Mouse (Mus musculus): ENCODE measurements around the gene Cbr2.
"Not testable (repeated sequence)": the region's sequence is repeated elsewhere in the genome, so short reads cannot be mapped to it uniquely, and the experiment has no call there.

Cbr2 gene

DNA sequence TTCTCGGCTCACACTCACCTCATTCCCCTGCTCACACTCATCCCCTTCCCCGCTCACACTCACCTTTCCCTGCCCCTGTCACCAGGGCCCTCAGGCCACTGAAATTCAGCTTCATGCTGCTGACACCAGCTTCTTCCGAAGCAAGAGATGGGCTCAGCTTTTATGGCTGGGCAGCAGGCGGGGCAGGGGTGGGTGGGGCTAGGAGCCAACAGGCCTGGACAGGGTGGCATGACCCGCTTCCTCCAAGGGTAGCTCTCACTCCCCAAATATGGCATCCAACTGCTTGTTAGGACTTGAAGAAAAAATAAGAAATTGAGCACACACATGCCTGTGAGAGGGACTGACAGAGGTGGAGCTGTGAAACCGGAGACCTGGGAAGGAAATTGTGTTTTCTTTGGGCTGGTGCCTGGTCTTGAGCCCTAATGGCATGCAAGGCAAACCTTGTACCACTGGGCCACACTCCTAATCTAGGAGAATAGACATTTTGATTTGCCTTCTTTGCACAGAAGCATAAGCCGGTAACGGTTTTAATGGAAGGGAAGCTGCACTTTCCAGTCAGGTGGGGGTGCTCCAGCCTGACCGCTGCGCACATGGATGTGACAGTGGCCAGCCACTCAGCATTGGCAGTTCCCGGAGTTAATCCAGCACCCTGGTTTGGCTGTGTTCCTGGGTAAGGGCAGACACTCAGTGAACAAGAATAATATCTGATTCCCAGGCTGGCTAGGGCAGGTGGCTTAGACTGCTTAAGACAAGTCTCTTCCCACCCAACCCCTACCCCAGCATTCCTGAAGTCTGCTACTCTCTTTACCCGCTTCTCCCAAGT is at the start of gene Cbr2:
Gene Cbr2 (minus strand): TSS at position 257 of the 823 bp plus-strand sequence.
- no peak for DNase-seq (ENCODE audit: low spot score in 2 of 2)

- DNase-seq (ENCODE audit: low spot score in 2 of 2): not testable (repeated sequence)
These were observed 49.4 kb upstream of the Cbr2 start for GRCm38 (mm10) chr11:120781361-120781760.

DNA sequence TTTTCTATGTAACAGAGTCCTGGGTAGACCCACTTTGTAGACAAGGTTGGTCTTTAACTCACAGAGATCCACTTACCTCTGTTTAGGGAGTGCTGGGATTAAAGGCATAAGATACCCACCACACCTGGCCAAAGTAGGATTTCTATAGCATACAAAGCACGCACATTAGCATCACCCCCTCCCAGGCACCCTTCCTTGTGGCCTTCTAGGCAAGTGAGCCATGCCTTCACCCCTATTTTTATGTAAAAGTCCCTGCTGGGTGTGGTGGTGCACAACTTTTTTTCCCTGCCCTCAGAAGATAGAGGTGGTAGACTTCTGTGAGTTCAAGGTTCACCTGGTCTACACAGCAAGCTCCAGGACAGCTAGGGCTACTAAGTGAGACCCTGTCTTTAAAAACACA is 48.0 kb upstream of the Cbr2 start:
- no peak for DNase-seq (ENCODE audit: low spot score in 2 of 2)

- DNase-seq (ENCODE audit: low spot score in 2 of 2): no peak
These were observed 45.2 kb upstream of the Cbr2 start for GRCm38 (mm10) chr11:120777123-120777522.

DNA sequence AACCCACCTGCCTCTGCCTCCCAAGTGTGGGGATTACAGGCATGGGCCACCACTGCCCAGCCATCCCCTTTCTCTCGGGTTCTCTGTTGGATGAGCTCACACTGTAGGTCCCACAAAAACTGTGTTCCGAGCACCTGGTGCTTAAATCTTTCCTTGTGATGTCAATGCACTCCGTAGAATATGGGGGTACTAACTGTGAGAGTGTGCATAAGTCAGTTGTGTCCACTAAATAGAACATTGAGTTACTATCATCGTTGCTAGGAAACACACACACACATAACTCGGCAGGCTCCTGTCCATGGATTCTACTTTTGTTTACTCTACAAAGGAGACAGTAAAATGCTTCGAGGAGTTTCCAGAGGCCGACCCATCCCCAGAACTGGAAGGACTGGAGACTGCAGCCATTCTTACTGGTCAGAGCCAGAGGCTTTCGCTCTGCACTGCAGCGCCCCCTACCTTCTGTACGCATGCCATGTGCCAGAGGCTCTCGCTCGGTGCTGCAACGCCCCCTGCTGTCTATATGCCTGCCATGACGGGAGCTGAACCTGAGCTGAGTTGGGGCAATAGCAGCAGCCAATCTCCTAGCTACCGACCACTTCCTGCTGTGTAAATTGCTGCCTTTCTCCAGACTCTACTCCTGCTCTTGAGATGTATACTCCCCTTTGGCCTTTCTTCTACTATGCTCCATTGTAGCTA is 44.0 kb upstream of the Cbr2 start:
- peak; percentile 85 to 92 for DNase-seq (ENCODE audit: low spot score in 2 of 2)

- no peak for DNase-seq (ENCODE audit: low spot score in 2 of 2)
These were observed 41.7 kb upstream of the Cbr2 start for GRCm38 (mm10) chr11:120773463-120774190.

- no peak for DNase-seq (ENCODE audit: low spot score in 2 of 2)
These were observed 40.8 kb upstream of the Cbr2 start for GRCm38 (mm10) chr11:120772749-120773148.

- no peak for DNase-seq (ENCODE audit: low spot score in 2 of 2)
These were observed 36.3 kb upstream of the Cbr2 start for GRCm38 (mm10) chr11:120768206-120768605.

DNA sequence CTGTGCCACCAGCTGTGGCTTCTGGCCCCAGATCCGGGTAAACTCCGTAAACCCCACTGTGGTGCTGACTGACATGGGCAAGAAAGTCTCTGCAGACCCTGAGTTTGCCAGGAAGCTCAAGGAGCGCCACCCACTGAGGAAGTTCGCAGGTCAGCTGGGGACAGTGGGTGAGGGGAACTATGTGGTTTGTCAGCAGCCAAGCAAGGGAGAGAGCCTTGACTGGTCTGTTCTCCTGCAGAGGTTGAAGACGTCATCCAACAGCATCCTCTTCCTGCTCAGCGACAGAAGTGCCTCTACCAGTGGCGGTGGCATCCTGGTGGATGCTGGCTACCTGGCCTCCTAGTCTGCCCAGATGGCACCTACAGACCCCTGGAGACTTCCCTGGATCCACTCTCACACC is 35.1 kb upstream of the Cbr2 start:
- not testable (repeated sequence) for DNase-seq (ENCODE audit: low spot score in 2 of 2)

DNA sequence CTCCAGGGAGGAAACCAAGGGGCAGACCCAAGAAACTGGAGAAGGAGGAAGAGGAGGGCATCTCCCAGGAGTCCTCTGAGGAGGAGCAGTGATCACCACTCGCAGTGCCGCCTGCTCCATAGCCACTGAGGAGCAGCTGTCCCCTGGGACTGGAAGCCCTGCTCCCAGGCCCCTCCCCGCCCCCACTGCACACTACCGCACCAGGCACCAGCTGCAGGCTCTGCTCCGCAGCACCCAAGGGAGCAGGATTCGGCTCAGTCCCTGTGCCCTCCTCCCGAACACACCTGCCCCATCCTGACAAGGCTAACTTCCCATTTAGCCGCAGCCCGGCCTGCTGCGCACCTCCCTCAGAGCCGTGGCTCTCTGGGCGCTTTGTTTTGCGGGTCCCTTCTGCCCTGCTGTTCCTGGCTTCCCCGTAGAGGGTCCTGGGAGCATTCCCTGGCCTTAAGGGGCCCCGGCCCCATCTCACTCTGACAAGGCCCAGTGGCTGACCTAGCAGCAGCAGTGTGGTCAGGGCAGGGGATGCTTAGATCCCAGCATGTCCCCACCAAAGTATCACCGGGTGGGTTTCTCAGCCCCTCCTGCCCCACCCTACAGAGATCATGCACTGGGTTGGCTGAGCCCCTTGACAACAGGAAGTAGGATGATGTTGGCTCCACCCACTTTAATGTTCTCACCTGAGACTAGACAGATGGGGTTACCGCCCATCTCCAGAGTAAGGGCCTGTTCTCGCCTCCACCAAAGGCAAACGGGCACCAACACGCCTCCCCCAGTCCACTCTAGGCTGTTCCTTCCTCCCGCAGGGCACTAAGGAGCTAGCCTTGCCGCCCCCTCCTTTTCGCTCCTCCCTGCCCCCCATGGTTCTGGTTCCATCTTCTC is 31.4 kb upstream of the Cbr2 start:
- DNase-seq (ENCODE audit: low spot score in 2 of 2): not testable (repeated sequence)

GRCm38 (mm10) chr11:120762672-120763041 is 30.7 kb upstream of the Cbr2 start, which contains the start of gene Hmga1b:
Hmga1b (plus strand) TSS chr11:120762794.
- DNase-seq (ENCODE audit: low spot score in 2 of 2): not testable (repeated sequence)

DNA sequence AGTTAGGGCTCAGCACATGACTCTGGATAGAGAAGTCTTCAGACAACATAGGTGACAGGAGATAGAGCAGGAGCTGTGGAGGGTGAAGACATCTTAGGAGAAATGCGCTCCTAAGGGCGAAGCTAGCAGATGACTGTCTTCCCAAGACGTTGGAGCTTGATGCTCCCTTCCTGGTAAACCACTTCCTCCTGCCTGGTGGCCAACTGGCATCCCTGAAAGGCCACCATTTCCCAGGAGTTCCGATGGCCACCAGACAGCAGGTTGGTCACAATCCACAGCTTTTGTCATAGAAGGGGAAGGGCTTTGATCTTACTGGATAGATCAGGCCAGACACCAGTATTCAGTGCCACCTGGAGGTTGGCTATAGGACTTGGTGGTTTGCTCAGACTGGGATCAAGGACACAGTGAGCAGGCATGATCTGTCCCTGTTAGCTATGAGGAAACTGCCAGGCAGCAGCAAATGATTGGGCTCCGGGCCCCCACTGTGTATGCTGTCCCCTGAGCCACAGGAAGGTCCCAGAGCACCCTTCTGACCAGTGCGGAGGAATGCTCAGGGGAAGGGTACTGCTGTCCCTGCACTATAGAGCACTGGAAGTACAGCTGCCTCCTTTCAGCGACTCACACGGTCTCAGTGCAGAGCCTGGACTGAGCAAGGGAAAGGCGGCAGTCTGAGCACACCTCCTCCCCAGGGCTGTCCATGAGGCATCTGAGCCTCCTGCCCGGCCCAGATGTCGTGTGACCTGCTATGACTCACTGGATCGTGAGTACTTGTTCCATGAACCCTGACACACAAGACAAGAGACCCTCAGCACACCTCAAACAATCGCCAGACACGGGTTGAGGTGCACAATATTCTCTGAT is 30.1 kb upstream of the Cbr2 start:
- DNase-seq (ENCODE audit: low spot score in 2 of 2): no peak

GRCm38 (mm10) chr11:120760236-120760635 is 28.3 kb upstream of the Cbr2 start:
- no peak for DNase-seq (ENCODE audit: low spot score in 2 of 2)

- DNase-seq (ENCODE audit: low spot score in 2 of 2): no peak
These were observed 19.7 kb upstream of the Cbr2 start for GRCm38 (mm10) chr11:120751606-120752005.

- DNase-seq (ENCODE audit: low spot score in 2 of 2): peak in 1 of 2 experiments; percentile 22
These were observed 17.5 kb upstream of the Cbr2 start for GRCm38 (mm10) chr11:120749430-120749829.

- DNase-seq (ENCODE audit: low spot score in 2 of 2): no peak
These were observed 16.1 kb upstream of the Cbr2 start for GRCm38 (mm10) chr11:120747974-120748373.

DNA sequence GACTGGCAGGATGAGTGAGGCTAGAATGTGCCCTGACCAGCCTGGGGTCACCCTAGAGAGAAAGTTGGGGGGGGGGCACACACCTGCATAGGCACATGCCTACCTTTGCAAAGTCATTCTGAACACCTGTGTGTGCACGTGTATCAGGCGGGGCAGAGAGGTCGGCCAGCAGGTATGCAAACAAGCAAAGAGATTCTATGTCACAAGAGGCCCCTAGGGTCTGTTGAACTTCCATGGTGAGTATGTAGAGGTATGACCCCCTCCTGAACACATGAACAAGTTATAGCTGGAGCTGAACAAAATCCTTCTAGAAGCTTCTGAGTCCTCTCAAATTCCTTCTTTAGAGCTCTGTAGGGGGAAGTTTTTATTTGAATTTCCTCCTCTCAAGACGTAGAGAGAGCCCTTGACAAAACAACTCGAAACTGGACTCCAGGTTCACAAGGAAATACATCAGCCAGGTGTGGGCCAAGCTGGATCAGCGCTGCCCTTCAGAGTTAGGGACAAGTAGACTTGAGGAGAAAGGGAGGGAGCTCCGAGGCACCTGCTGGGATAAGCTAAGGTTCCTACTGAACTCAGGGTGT is 12.3 kb upstream of the Cbr2 start:
- DNase-seq (ENCODE audit: low spot score in 2 of 2): no peak

- no peak for DNase-seq (ENCODE audit: low spot score in 2 of 2)
These were observed 9.1 kb upstream of the Cbr2 start for GRCm38 (mm10) chr11:120740981-120741380.

DNA sequence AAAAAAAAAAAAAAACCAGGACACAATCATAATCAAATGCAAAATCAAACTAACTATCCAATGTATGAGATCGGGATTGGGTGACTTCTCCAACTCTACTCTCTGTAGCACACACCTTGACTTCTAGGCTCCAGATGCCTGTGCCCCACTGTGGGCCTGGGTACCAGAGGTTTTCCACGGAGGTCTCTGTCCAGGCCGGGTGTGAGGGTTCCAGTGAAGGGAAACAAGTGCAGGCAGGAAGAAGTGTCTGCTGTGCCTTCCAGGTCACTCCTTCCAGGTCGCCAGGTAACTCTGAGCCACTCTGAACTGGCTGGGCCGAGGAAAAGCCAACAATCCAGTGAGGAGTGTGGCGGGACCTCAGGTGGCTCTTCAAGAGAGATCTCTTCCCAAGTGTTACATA is 4.5 kb upstream of the Cbr2 start:
- no peak for DNase-seq (ENCODE audit: low spot score in 2 of 2)

DNA sequence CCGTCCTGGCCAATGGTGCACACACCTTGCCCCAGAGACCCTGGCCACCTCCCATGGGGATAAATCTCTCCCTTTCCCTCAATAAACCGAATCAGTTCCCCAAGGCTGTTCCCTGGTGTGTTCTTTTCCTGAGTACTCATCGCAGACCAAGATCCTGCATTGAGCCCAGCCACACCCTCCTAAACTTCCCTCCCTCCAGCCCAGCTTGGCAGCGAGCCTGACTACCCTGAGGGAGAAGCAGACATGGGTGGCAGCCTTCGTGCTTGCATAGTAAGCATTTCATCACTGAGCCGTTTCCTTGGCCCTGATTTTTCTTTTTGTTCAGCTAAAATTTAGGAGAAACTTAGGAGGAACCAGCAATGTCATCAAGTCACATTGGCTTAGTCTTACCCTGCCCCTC is 1.6 kb upstream of the Cbr2 start:
- DNase-seq (ENCODE audit: low spot score in 2 of 2): no peak

All from spleen, postnatal 14 days (tissue).